In genomic region chr10:4346489-4347135, GRCm38 (mm10) we compare ENCODE assay signal across 8 mouse cellular contexts. TPM values are rescaled to one million over a fixed set of nuclear protein-coding genes. Genes with fewer than 3 reads are reported as not detected.
DNase-seq lines count a peak whose midpoint lies in the region; ATAC-seq and TF ChIP-seq lines count a peak whose summit lies in the region.

No protein-coding gene starts in this region.

- no peaks in the 10 kb centered on the region for H3K27me3 ChIP-seq in heart, embryonic 13.5 days (replicated peaks)
- H3K27me3 ChIP-seq in kidney, postnatal 0 days (ENCODE audit: insufficient read depth, low read length), result no peaks in the 10 kb centered on the region
- H3K27me3 ChIP-seq in liver, adult 2 months (ENCODE audit: control insufficient read depth, insufficient read depth, low read length), result no peaks in the 10 kb centered on the region
- no peaks in the 10 kb centered on the region for H3K27me3 ChIP-seq in splenic B cell, adult 2 months (ENCODE audit: control insufficient read depth, insufficient read depth, low read length, poor library complexity, severe bottlenecking)

- ATAC-seq in erythroid progenitor cell, adult 5-6 weeks (replicated peaks; ENCODE audit: low FRiP score, poor library complexity, severe bottlenecking), result peak; percentile 82
- peak; percentile 78 for ATAC-seq in heart, embryonic 13.5 days (ENCODE audit: extremely low read depth, insufficient number of reproducible peaks, low FRiP score, low TSS enrichment)
- peak; percentile 97 for ATAC-seq in kidney, postnatal 0 days (replicated peaks; ENCODE audit: low FRiP score, low read depth)

- DNase-seq in CD4-positive, CD25-positive, alpha-beta regulatory T cell, adult 2 months (ENCODE audit: low read depth, low spot score), result peak; percentile 91
- peak; percentile 14 for DNase-seq in brain, embryonic 18.5 days (ENCODE audit: low read depth, low spot score)
- DNase-seq in kidney, postnatal 0 days (ENCODE audit: low spot score), result peak; percentile 94
- peak; percentile 80 for DNase-seq in liver, adult 2 months (ENCODE audit: extremely low read depth, low read depth, low spot score)
- DNase-seq in naive thymus-derived CD4-positive, alpha-beta T cell, adult 2 months (ENCODE audit: low read depth), result peak; percentile 91
- peak; percentile 90 for DNase-seq in splenic B cell, adult 2 months (ENCODE audit: low read depth, low spot score)

- H3K4me2 ChIP-seq in heart, embryonic 13.5 days, result peak overlapping the region; percentile 72
- H3K4me2 ChIP-seq in kidney, postnatal 0 days (ENCODE audit: low read length), result peak overlapping the region; percentile 58

- no peaks in the 10 kb centered on the region for H3K79me2 ChIP-seq in liver, adult 2 months (ENCODE audit: control insufficient read depth, insufficient read depth, low read length)

- TF ChIP-seq CTCF in kidney, postnatal 0 days (IDR thresholded peaks at IDR 0.05; ENCODE audit: low read depth), result peak; percentile 85
- peak; percentile 93 for TF ChIP-seq CTCF in liver, adult 2 months (IDR thresholded peaks at IDR 0.05; ENCODE audit: low read depth, low read length)

- H3K36me3 ChIP-seq in heart, embryonic 13.5 days, result peaks cover under 1% of the 10 kb centered on the region; the same call in 1 of the 2 replicates
- no peaks in the 10 kb centered on the region for H3K36me3 ChIP-seq in kidney, postnatal 0 days (ENCODE audit: insufficient read depth, low read length)
- H3K36me3 ChIP-seq in liver, adult 2 months (ENCODE audit: control insufficient read depth, insufficient read depth, low read length), result no peaks in the 10 kb centered on the region
- H3K36me3 ChIP-seq in splenic B cell, adult 2 months (ENCODE audit: control insufficient read depth, insufficient read depth, low read length, poor library complexity, severe bottlenecking), result no peaks in the 10 kb centered on the region

- TF ChIP-seq POLR2A in liver, adult 2 months (IDR thresholded peaks at IDR 0.05; ENCODE audit: extremely low read depth, insufficient read depth, low read length), result no peak

- peaks cover 19% of the 10 kb centered on the region for H3K4me1 ChIP-seq in heart, embryonic 13.5 days
- H3K4me1 ChIP-seq in kidney, postnatal 0 days (replicated peaks; ENCODE audit: insufficient read depth, low read length), result no peaks in the 10 kb centered on the region
- peaks cover 4% of the 10 kb centered on the region for H3K4me1 ChIP-seq in liver, adult 2 months (ENCODE audit: control insufficient read depth, insufficient read depth, low read length)

- H3K9me3 ChIP-seq in heart, embryonic 13.5 days, result no peaks in the 10 kb centered on the region
- H3K9me3 ChIP-seq in kidney, postnatal 0 days (replicated peaks; ENCODE audit: low read length), result no peaks in the 10 kb centered on the region

- peak overlapping the region; percentile 49 for H3K4me3 ChIP-seq in heart, embryonic 13.5 days
- H3K4me3 ChIP-seq in kidney, postnatal 0 days (replicated peaks; ENCODE audit: low read depth, low read length), result peak overlapping the region; percentile 17; the same call in 1 of the 2 replicates
- peak overlapping the region; percentile 36; the same call in 1 of the 2 replicates for H3K4me3 ChIP-seq in liver, adult 2 months (ENCODE audit: insufficient read depth, low read depth, low read length)

- H3K9ac ChIP-seq in heart, embryonic 13.5 days, result peak overlapping the region; percentile 80
- peak overlapping the region; percentile 28; the same call in 1 of the 2 replicates for H3K9ac ChIP-seq in kidney, postnatal 0 days (ENCODE audit: low read depth, low read length)
- peak overlapping the region; percentile 47; the same call in 1 of the 2 replicates for H3K9ac ChIP-seq in liver, adult 2 months (ENCODE audit: low read depth, low read length)

- 5% methylated on average over 28 of the region's 28 CpGs for WGBS in heart, embryonic 13.5 days
- 6% methylated on average over 28 of the region's 28 CpGs for WGBS in kidney, postnatal 0 days
- 14% methylated on average over 28 of the region's 28 CpGs for WGBS in liver, adult 2 months

- H3K27ac ChIP-seq in heart, embryonic 13.5 days (replicated peaks), result no peak overlapping the region
- H3K27ac ChIP-seq in kidney, postnatal 0 days, result no peak overlapping the region
- no peak overlapping the region for H3K27ac ChIP-seq in liver, adult 2 months (replicated peaks; ENCODE audit: insufficient read depth, low read depth, low read length)

RNA-seq across cellular contexts. Expression of gene Zbtb2, which starts 41.3 kb away (rescaled TPM):
- total RNA-seq in erythroid progenitor cell, adult 5-6 weeks (2015; ENCODE audit: low replicate concordance), result 8.4 and 11.9 TPM in 2 replicates
- total RNA-seq in erythroid progenitor cell, adult 5-6 weeks (2017; ENCODE audit: low replicate concordance), result 5.1 and 6.7 TPM in 2 replicates
- 10.2 and 10.5 TPM in 2 replicates for polyA plus RNA-seq in heart, embryonic 13.5 days (2015; fragmentation: Nextera tagmentation; extraction: Ambion mirVana)
- 13.0 and 13.7 TPM in 2 replicates for polyA plus RNA-seq in kidney, postnatal 0 days (2015; fragmentation: Nextera tagmentation; extraction: Ambion mirVana)
- total RNA-seq in liver, adult 2 months (2014; rRNA removed), result 2.4 and 3.0 TPM in 2 replicates
- polyA plus RNA-seq in liver, adult 2 months (2012; rRNA removed), result 2.5 and 3.4 TPM in 2 replicates

Comparison
In these comparisons a context has a peak if more than half of its experiments do, and no peak if none do; other contexts are left out.
1. DNase-seq: peak in every context shown above with its lines; median percentile 94 in kidney, postnatal 0 days; 91 in CD4-positive, CD25-positive, alpha-beta regulatory T cell, adult 2 months; 91 in naive thymus-derived CD4-positive, alpha-beta T cell, adult 2 months; 90 in splenic B cell, adult 2 months; 80 in liver, adult 2 months; 14 in brain, embryonic 18.5 days.
2. H3K9ac ChIP-seq: peak in every context shown above with its lines; median percentile 80 in heart, embryonic 13.5 days; 47 in liver, adult 2 months; 28 in kidney, postnatal 0 days.